Mouse (Mus musculus) midbrain, embryonic 15.5 days (tissue): ENCODE measurements around the gene Lamb1. TPM values are rescaled to one million over a fixed set of nuclear protein-coding genes. Genes with fewer than 3 reads are reported as not detected.

Source experiments
- ATAC-seq: fragments of 200-750 bp; cut with Nextera tagmentation; replicated peaks from 2 replicates; pipeline ENCODE4 v1.8.0; 2017; ENCODE audit warnings: moderate TSS enrichment
- H3K27ac ChIP-seq: fragments of 300-500 bp; sonication (generic); 2 replicates; pipeline ENCODE4 v1.5.1; 2015; ENCODE audit warnings: mild to moderate bottlenecking, inconsistent platforms
- H3K27me3 ChIP-seq: fragments of 300-500 bp; sonication (generic); replicated peaks from 2 replicates; pipeline ENCODE4 v1.6.1; 2015; ENCODE audit warnings: inconsistent platforms
- H3K36me3 ChIP-seq: fragments of 300-500 bp; sonication (generic); replicated peaks from 2 replicates; pipeline ENCODE4 v1.6.1; 2015; ENCODE audit warnings: inconsistent platforms
- H3K4me1 ChIP-seq: fragments of 300-500 bp; sonication (generic); 2 replicates; pipeline ENCODE4 v1.6.1; 2015; ENCODE audit warnings: inconsistent platforms
- H3K4me2 ChIP-seq: fragments of 300-500 bp; sonication (generic); 2 replicates; pipeline ENCODE4 v1.6.1; 2015; ENCODE audit warnings: inconsistent platforms, mild to moderate bottlenecking, moderate library complexity
- H3K4me3 ChIP-seq: fragments of 300-500 bp; sonication (generic); 2 replicates; pipeline ENCODE4 v1.5.1; 2015; ENCODE audit warnings: mild to moderate bottlenecking, inconsistent platforms
- H3K9ac ChIP-seq: fragments of 300-500 bp; sonication (generic); 2 replicates; pipeline ENCODE4 v1.6.1; 2015; ENCODE audit warnings: mild to moderate bottlenecking, inconsistent platforms
- H3K9me3 ChIP-seq: fragments of 300-500 bp; sonication (generic); 2 replicates; pipeline ENCODE4 v1.6.1; 2016; ENCODE audit warnings: inconsistent platforms
- WGBS: fragments of 180-500 bp; shearing (Covaris S2); methylation state at CpG from one replicate; pipeline ENCODE4 v1.1.7; 2015; ENCODE audit warnings: mixed read lengths; 5-methylcytosine and 5-hydroxymethylcytosine counted together
- polyA plus RNA-seq: library from polyadenylated mRNA; unstranded; fragments of >200 nt; fragmentation: Nextera tagmentation; extraction: Ambion mirVana; gene quantifications from 2 replicates; pipeline ENCODE4 v1.2.1, GENCODE M21; 2015

Lamb1 gene
- polyA plus RNA-seq, 1 experiment from 2014 or later: 16.6 TPM

DNA sequence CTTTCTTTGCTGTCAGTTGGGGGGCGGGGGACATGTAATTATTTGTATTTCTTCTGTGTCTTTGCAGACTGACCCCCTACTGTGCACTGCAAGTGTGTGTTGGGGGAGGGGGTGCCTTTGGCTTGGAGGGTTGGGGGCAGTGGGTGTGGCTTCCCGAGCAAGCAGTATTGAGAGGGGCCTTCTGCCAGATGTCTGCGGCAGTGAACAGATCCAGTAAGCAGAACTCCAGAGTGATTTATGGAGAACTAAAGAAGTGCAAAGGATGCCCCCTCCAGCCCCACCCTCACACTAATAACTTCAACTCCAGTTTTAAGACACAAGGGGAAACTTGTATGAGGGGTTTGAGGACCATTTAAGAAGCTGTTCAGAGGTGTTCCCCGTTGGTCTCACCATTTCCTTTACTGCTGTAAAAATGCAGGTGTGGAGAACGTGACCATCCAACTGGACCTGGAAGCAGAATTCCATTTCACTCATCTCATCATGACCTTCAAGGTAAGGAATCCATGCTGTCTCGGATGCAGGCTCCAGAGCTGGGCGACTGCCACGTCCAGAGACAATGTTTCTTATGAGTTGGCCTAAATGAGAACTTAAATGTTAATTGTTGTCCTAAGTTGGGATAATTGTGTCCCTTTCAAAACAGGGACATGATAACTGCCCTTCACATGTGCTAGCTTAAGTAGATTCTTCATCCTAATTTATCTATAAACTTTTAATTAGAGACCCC, 7.1 kb downstream of the Lamb1 start:
- no peak overlapping the region for H3K9ac ChIP-seq
- no peak for ATAC-seq
- H3K27ac ChIP-seq: no peak overlapping the region
- H3K36me3 ChIP-seq: no peaks in the 10 kb centered on the region
- H3K4me3 ChIP-seq: no peak overlapping the region
- H3K4me2 ChIP-seq: no peak overlapping the region
- no peaks in the 10 kb centered on the region for H3K9me3 ChIP-seq
- 0 out of 2 replicates have a peak, but pooled peaks cover 3% of the 10 kb centered on the region for H3K27me3 ChIP-seq
- H3K4me1 ChIP-seq: no peaks in the 10 kb centered on the region
- 74% methylated on average over 8 of the region's 8 CpGs for WGBS

DNA sequence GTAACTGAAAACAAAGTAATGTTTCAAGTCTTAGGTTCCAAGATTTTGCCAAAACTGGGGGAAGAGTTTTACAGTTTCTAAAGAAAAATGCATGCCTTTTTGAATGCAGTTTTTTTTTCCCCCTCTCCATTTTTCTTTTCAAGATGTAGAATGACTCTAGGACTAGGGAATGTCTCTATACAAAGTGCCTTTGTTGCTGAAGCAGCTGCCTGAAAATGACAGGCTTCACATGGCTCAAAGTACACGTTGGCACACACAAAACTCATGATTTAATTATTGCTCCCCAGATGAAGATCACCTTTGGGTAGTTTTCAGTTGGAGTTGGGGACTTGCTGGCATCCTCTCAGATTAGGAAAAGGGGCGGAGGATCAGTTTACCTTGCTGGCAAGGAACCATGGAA, 7.8 kb downstream of the Lamb1 start:
- Histone ChIP-seq H3K27me3 (no peaks in the 10 kb centered on the region), H3K27ac (no peak overlapping the region), H3K4me1 (no peaks in the 10 kb centered on the region), H3K36me3 (no peaks in the 10 kb centered on the region), H3K9ac (no peak overlapping the region), H3K4me2 (no peak overlapping the region), H3K4me3 (no peak overlapping the region), H3K9me3 (no peaks in the 10 kb centered on the region)
- WGBS: 66% methylated on average over 2 of the region's 2 CpGs
- ATAC-seq: no peak

DNA sequence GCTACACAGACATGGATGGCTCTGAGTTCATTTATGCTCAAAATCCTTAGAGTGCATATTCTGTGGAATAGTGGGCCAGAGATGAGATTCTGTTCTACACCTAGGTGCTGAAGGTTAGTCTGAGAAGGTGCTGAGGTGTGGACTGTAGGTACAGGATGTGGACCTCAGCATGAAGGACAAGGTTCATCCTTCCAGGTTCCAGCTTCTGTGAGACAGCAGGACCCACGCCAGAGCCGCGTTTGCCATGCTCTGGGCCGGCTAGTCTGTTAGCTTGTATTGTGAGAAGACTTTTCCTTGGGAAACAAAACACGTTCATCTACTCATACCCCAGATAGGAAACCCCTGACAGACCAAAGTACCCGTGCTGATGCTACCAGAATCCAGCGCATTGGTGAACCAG, 8.6 kb downstream of the Lamb1 start:
- H3K27me3 ChIP-seq: no peaks in the 10 kb centered on the region
- H3K9me3 ChIP-seq: no peaks in the 10 kb centered on the region
- H3K36me3 ChIP-seq: no peaks in the 10 kb centered on the region
- H3K4me2 ChIP-seq: no peak overlapping the region
- ATAC-seq: no peak
- H3K27ac ChIP-seq: no peak overlapping the region
- no peak overlapping the region for H3K9ac ChIP-seq
- no peak overlapping the region for H3K4me3 ChIP-seq
- no peaks in the 10 kb centered on the region for H3K4me1 ChIP-seq
- 94% methylated on average over 7 of the region's 7 CpGs for WGBS

DNA sequence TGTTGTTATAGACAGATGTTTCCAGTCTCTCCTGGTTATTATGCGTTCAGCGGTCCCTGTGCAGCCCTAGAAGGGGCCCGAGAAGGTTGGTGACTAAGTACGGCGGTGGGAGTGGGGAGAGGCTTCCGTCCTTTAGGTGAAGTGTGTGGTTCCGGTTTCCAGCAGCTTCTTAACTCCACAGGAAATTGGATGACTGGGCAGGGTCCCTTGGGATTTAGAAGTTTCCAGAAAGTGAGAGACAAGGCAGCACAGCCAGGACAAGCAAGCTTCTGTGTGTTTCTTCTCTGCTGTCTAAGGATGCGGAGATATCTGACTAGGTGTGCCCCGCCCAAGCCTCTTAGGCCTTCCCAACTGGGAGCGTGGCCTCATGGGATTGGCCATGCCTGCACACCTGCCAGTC, 10.4 kb downstream of the Lamb1 start:
- no peak for ATAC-seq
- Histone ChIP-seq H3K4me1 (no peaks in the 10 kb centered on the region), H3K9ac (no peak overlapping the region), H3K4me2 (no peak overlapping the region), H3K27ac (no peak overlapping the region), H3K4me3 (no peak overlapping the region), H3K36me3 (no peaks in the 10 kb centered on the region), H3K27me3 (no peaks in the 10 kb centered on the region), H3K9me3 (no peaks in the 10 kb centered on the region)
- WGBS: 87% methylated on average over 10 of the region's 10 CpGs

- H3K27ac ChIP-seq: no peak overlapping the region
- no peak overlapping the region for H3K4me3 ChIP-seq
- H3K27me3 ChIP-seq: no peaks in the 10 kb centered on the region
- H3K4me1 ChIP-seq: peaks cover 9% of the 10 kb centered on the region
- no peak for ATAC-seq
- WGBS: 90% methylated on average over 11 of the region's 11 CpGs
- H3K4me2 ChIP-seq: no peak overlapping the region
- no peaks in the 10 kb centered on the region for H3K9me3 ChIP-seq
- no peaks in the 10 kb centered on the region for H3K36me3 ChIP-seq
- no peak overlapping the region for H3K9ac ChIP-seq
These were observed 13.2 kb downstream of the Lamb1 start for GRCm38 (mm10) chr12:31278270-31278669.

DNA sequence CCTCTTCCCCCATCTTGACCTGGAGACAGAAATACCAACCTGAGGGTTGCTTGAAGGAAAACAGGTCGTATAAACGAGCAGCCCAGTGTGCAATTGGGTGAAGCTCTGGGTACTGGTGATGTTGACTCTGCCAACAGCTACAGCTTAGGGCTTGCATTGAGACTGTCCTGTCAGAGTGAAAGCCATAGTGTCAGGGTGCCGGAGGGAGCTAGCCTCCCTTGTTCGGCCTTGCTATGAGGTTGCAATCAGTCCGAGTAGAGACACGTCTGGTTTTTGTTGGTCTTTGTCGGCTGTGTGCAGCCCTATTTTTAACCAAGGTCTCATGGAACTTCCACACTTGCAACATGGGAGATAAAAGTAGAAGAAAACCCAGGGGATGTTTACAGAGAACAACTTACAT, 15.3 kb downstream of the Lamb1 start:
- Histone ChIP-seq H3K9ac (no peak overlapping the region), H3K9me3 (no peaks in the 10 kb centered on the region), H3K36me3 (no peaks in the 10 kb centered on the region), H3K27me3 (no peaks in the 10 kb centered on the region), H3K4me1 (peaks cover 9% of the 10 kb centered on the region), H3K4me3 (no peak overlapping the region), H3K27ac (no peak overlapping the region), H3K4me2 (no peak overlapping the region)
- no peak for ATAC-seq
- 89% methylated on average over 7 of the region's 7 CpGs for WGBS

DNA sequence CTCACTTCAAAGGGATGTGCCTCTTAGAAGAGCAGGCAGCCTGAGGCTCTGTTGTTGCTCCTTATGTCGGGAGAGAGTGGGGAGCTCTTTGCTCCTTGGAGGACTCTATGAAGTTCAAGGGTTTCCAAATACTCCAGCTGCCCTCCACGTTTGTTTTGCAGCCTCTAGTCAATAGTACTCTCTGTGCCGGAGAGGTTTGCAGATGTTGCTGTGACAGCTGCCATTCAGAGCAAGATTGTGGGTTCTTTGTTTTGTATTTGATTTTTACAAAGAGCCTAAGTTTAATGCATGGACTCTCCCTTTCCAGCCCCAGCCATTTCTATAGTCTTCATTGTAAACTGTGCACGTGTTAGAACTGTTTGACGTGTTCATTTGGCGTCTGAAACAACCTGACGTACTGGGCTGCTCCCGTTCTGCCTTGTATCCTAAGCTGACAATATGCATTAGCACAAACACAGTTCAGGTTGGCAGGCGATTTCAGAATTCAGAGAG, 16.1 kb downstream of the Lamb1 start:
- H3K4me1 ChIP-seq: peaks cover 9% of the 10 kb centered on the region
- no peaks in the 10 kb centered on the region for H3K36me3 ChIP-seq
- no peak overlapping the region for H3K9ac ChIP-seq
- peak; percentile 45; the same call in 1 of the 2 replicates for ATAC-seq
- no peak overlapping the region for H3K27ac ChIP-seq
- no peaks in the 10 kb centered on the region for H3K9me3 ChIP-seq
- 24% methylated on average over 9 of the region's 9 CpGs for WGBS
- no peak overlapping the region for H3K4me2 ChIP-seq
- H3K27me3 ChIP-seq: no peaks in the 10 kb centered on the region
- no peak overlapping the region for H3K4me3 ChIP-seq

- H3K4me2 ChIP-seq: no peak overlapping the region
- H3K4me3 ChIP-seq: no peak overlapping the region
- no peak overlapping the region for H3K9ac ChIP-seq
- H3K9me3 ChIP-seq: no peaks in the 10 kb centered on the region
- WGBS: 93% methylated on average over 5 of the region's 5 CpGs
- H3K27me3 ChIP-seq: no peaks in the 10 kb centered on the region
- H3K4me1 ChIP-seq: peaks cover 9% of the 10 kb centered on the region
- ATAC-seq: no peak
- no peak overlapping the region for H3K27ac ChIP-seq
- H3K36me3 ChIP-seq: no peaks in the 10 kb centered on the region
These were observed 17.2 kb downstream of the Lamb1 start for GRCm38 (mm10) chr12:31282241-31282640.

GRCm38 (mm10) chr12:31283131-31283530, 18.1 kb downstream of the Lamb1 start:
- Histone ChIP-seq H3K9ac (no peak overlapping the region), H3K36me3 (no peaks in the 10 kb centered on the region), H3K4me2 (no peak overlapping the region), H3K4me1 (peaks cover 9% of the 10 kb centered on the region), H3K9me3 (no peaks in the 10 kb centered on the region), H3K4me3 (no peak overlapping the region), H3K27ac (no peak overlapping the region), H3K27me3 (no peaks in the 10 kb centered on the region)
- ATAC-seq: no peak
- WGBS: 89% methylated on average over 4 of the region's 4 CpGs

DNA sequence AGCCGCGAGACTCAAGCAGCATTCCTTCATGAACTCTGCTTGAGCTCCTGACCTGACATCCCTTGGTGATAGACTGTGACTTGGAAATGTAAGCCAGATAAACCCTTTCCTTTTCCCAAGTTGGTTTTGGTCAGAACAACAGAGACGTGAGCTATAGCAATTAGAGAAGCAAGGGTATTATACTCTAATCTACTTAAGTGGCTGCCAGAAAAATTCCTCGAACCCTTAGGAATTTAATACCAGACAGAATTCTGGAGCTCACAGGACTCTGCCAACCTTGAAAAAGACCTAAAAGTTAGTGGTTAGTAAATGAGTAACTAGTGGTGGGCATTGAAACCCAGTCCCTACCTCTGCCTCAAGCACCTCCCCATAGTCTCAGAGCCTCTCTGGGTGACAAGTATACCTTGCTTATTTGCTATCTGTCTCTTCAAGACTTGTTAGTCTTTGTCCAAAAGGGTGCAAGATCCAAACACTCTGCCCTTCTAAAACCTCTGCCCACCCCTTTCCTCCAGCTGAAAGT, 18.6 kb downstream of the Lamb1 start:
- ATAC-seq: no peak
- H3K4me2 ChIP-seq: no peak overlapping the region
- H3K9ac ChIP-seq: no peak overlapping the region
- 72% methylated on average over 4 of the region's 4 CpGs for WGBS
- H3K27me3 ChIP-seq: no peaks in the 10 kb centered on the region
- no peak overlapping the region for H3K4me3 ChIP-seq
- H3K36me3 ChIP-seq: no peaks in the 10 kb centered on the region
- peaks cover 9% of the 10 kb centered on the region for H3K4me1 ChIP-seq
- H3K9me3 ChIP-seq: no peaks in the 10 kb centered on the region
- no peak overlapping the region for H3K27ac ChIP-seq

- Histone ChIP-seq H3K27me3 (no peaks in the 10 kb centered on the region), H3K4me2 (no peak overlapping the region), H3K4me3 (no peak overlapping the region), H3K9me3 (no peaks in the 10 kb centered on the region), H3K4me1 (no peaks in the 10 kb centered on the region), H3K9ac (no peak overlapping the region), H3K36me3 (no peaks in the 10 kb centered on the region), H3K27ac (no peak overlapping the region)
- 80% methylated on average over 10 of the region's 10 CpGs for WGBS
- no peak for ATAC-seq
These were observed 24.0 kb downstream of the Lamb1 start for GRCm38 (mm10) chr12:31289046-31289445.

DNA sequence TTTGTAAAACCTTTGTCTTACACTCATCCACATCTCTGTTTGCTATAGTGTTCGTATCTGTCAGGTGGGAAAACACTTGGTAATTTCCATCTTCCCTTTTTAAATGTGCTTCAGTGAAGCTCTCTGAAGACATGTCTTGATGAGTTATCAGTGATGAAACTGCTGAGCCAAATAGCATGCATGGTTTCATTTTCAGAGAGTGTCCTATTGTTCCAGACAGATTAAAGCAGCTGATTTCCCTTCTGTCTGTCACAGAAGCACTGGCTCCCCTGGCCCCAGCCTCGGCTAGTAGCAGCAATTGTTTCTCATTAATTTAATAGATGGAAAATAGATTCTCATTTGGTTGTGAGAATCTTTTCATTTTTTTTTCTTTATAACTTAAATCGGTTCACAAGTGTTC, 25.9 kb downstream of the Lamb1 start:
- H3K4me3 ChIP-seq: no peak overlapping the region
- no peak for ATAC-seq
- H3K4me2 ChIP-seq: no peak overlapping the region
- no peak overlapping the region for H3K9ac ChIP-seq
- H3K4me1 ChIP-seq: no peaks in the 10 kb centered on the region
- no peaks in the 10 kb centered on the region for H3K27me3 ChIP-seq
- no peak overlapping the region for H3K27ac ChIP-seq
- H3K36me3 ChIP-seq: no peaks in the 10 kb centered on the region
- WGBS: 67% methylated on average over 3 of the region's 3 CpGs
- H3K9me3 ChIP-seq: no peaks in the 10 kb centered on the region
